Mouse (Mus musculus) embryonic facial prominence, embryonic 15.5 days (tissue): ENCODE results near the gene Psat1. TPM values are rescaled to one million over a fixed set of nuclear protein-coding genes. Genes with fewer than 3 reads are reported as not detected.

Experiments used
- ATAC-seq: fragments of 200-750 bp; cut with Nextera tagmentation; 2 replicates; pipeline ENCODE4 v1.8.0; 2017; ENCODE audit warnings: low read depth, moderate TSS enrichment; ENCODE audit not compliant: insufficient number of reproducible peaks, low FRiP score, low TSS enrichment
- H3K27ac ChIP-seq: fragments of 300-500 bp; sonication (generic); replicated peaks from 2 replicates; pipeline ENCODE4 v1.5.1; 2015; ENCODE audit warnings: mild to moderate bottlenecking, inconsistent platforms
- H3K27me3 ChIP-seq: fragments of 300-500 bp; sonication (generic); 2 replicates; pipeline ENCODE4 v1.6.1; 2015; ENCODE audit warnings: inconsistent platforms
- H3K36me3 ChIP-seq: fragments of 300-500 bp; sonication (generic); 2 replicates; pipeline ENCODE4 v1.6.1; 2015; ENCODE audit warnings: mild to moderate bottlenecking, inconsistent platforms
- H3K4me1 ChIP-seq: fragments of 300-500 bp; sonication (generic); 2 replicates; pipeline ENCODE4 v1.6.1; 2015; ENCODE audit warnings: inconsistent platforms
- H3K4me2 ChIP-seq: fragments of 300-500 bp; sonication (generic); replicated peaks from 2 replicates; pipeline ENCODE4 v1.6.1; 2015; ENCODE audit warnings: mild to moderate bottlenecking, inconsistent platforms
- H3K4me3 ChIP-seq: fragments of 300-500 bp; sonication (generic); replicated peaks from 2 replicates; pipeline ENCODE4 v1.5.1; 2015; ENCODE audit warnings: mild to moderate bottlenecking, inconsistent platforms
- H3K9ac ChIP-seq: fragments of 300-500 bp; sonication (generic); 2 replicates; pipeline ENCODE4 v1.6.1; 2015; ENCODE audit warnings: inconsistent platforms
- H3K9me3 ChIP-seq: fragments of 300-500 bp; sonication (generic); replicated peaks from 2 replicates; pipeline ENCODE4 v1.6.1; 2016; ENCODE audit warnings: inconsistent platforms
- WGBS: fragments of 180-500 bp; shearing (Covaris S2); methylation state at CpG from one replicate; pipeline ENCODE4 v1.1.7; 2015; 5-methylcytosine and 5-hydroxymethylcytosine counted together
- polyA plus RNA-seq: library from polyadenylated mRNA; unstranded; fragments of >200 nt; fragmentation: Nextera tagmentation; extraction: Ambion mirVana; gene quantifications from 2 replicates; pipeline ENCODE4 v1.2.1, GENCODE M21; 2015

Psat1 gene
- polyA plus RNA-seq, 1 experiment from 2014 or later: 116 TPM

- Histone ChIP-seq H3K36me3 (no peaks in the 10 kb centered on the region), H3K27ac (no peak overlapping the region), H3K27me3 (no peaks in the 10 kb centered on the region), H3K4me3 (no peak overlapping the region), H3K4me2 (no peak overlapping the region), H3K9me3 (no peaks in the 10 kb centered on the region), H3K9ac (no peak overlapping the region), H3K4me1 (no peaks in the 10 kb centered on the region)
- 88% methylated on average over 3 of the region's 3 CpGs for WGBS
- no peak for ATAC-seq
Measured at GRCm38 (mm10) chr19:15895681-15896080, 51.5 kb downstream of the Psat1 start.

GRCm38 (mm10) chr19:15892146-15892545, 55.0 kb downstream of the Psat1 start:
- Histone ChIP-seq H3K4me2 (no peak overlapping the region), H3K27ac (no peak overlapping the region), H3K9me3 (no peaks in the 10 kb centered on the region), H3K36me3 (no peaks in the 10 kb centered on the region), H3K27me3 (no peaks in the 10 kb centered on the region), H3K4me3 (no peak overlapping the region), H3K9ac (no peak overlapping the region), H3K4me1 (no peaks in the 10 kb centered on the region)
- no peak for ATAC-seq
- 94% methylated on average over 4 of the region's 4 CpGs for WGBS

- H3K36me3 ChIP-seq: no peaks in the 10 kb centered on the region
- H3K27me3 ChIP-seq: no peaks in the 10 kb centered on the region
- 91% methylated on average over 4 of the region's 4 CpGs for WGBS
- no peak overlapping the region for H3K4me2 ChIP-seq
- no peaks in the 10 kb centered on the region for H3K9me3 ChIP-seq
- no peaks in the 10 kb centered on the region for H3K4me1 ChIP-seq
- H3K9ac ChIP-seq: no peak overlapping the region
- H3K27ac ChIP-seq: no peak overlapping the region
- H3K4me3 ChIP-seq: no peak overlapping the region
- no peak for ATAC-seq
Measured at GRCm38 (mm10) chr19:15888466-15888865, 58.7 kb downstream of the Psat1 start.

GRCm38 (mm10) chr19:15882705-15883426, 64.3 kb downstream of the Psat1 start:
- H3K9ac ChIP-seq: no peak overlapping the region
- ATAC-seq: no peak
- H3K4me2 ChIP-seq: no peak overlapping the region
- H3K4me1 ChIP-seq: no peaks in the 10 kb centered on the region
- WGBS: 76% methylated on average over 11 of the region's 11 CpGs
- no peaks in the 10 kb centered on the region for H3K27me3 ChIP-seq
- no peak overlapping the region for H3K4me3 ChIP-seq
- H3K9me3 ChIP-seq: no peaks in the 10 kb centered on the region
- H3K36me3 ChIP-seq: no peaks in the 10 kb centered on the region
- no peak overlapping the region for H3K27ac ChIP-seq

GRCm38 (mm10) chr19:15880731-15881130, 66.4 kb downstream of the Psat1 start:
- no peaks in the 10 kb centered on the region for H3K4me1 ChIP-seq
- H3K4me2 ChIP-seq: no peak overlapping the region
- 69% methylated on average over 8 of the region's 8 CpGs for WGBS
- H3K36me3 ChIP-seq: no peaks in the 10 kb centered on the region
- H3K27me3 ChIP-seq: no peaks in the 10 kb centered on the region
- H3K4me3 ChIP-seq: no peak overlapping the region
- no peak overlapping the region for H3K9ac ChIP-seq
- no peaks in the 10 kb centered on the region for H3K9me3 ChIP-seq
- no peak for ATAC-seq
- H3K27ac ChIP-seq: no peak overlapping the region

- Histone ChIP-seq H3K36me3 (no peaks in the 10 kb centered on the region), H3K27me3 (no peaks in the 10 kb centered on the region), H3K4me2 (no peak overlapping the region), H3K4me1 (no peaks in the 10 kb centered on the region), H3K9ac (no peak overlapping the region), H3K9me3 (no peaks in the 10 kb centered on the region), H3K27ac (no peak overlapping the region), H3K4me3 (no peak overlapping the region)
- ATAC-seq: no peak
- WGBS: 82% methylated on average over 5 of the region's 5 CpGs
Measured at GRCm38 (mm10) chr19:15879271-15879670, 67.9 kb downstream of the Psat1 start.

GRCm38 (mm10) chr19:15868865-15869698, 78.1 kb downstream of the Psat1 start:
- 17% methylated on average over 7 of the region's 7 CpGs for WGBS
- H3K4me1 ChIP-seq: no peaks in the 10 kb centered on the region
- no peak overlapping the region for H3K4me2 ChIP-seq
- no peak overlapping the region for H3K9ac ChIP-seq
- no peaks in the 10 kb centered on the region for H3K9me3 ChIP-seq
- ATAC-seq: no peak
- no peaks in the 10 kb centered on the region for H3K36me3 ChIP-seq
- H3K27me3 ChIP-seq: no peaks in the 10 kb centered on the region
- H3K4me3 ChIP-seq: no peak overlapping the region
- no peak overlapping the region for H3K27ac ChIP-seq

GRCm38 (mm10) chr19:15866851-15867250, 80.3 kb downstream of the Psat1 start:
- 65% methylated on average over 4 of the region's 4 CpGs for WGBS
- no peak for ATAC-seq
- Histone ChIP-seq H3K27ac (no peak overlapping the region), H3K9me3 (no peaks in the 10 kb centered on the region), H3K36me3 (no peaks in the 10 kb centered on the region), H3K27me3 (no peaks in the 10 kb centered on the region), H3K4me3 (no peak overlapping the region), H3K4me2 (no peak overlapping the region), H3K4me1 (no peaks in the 10 kb centered on the region), H3K9ac (no peak overlapping the region)

GRCm38 (mm10) chr19:15866126-15866525, 81.0 kb downstream of the Psat1 start:
- no peak overlapping the region for H3K4me2 ChIP-seq

GRCm38 (mm10) chr19:15865431-15865830, 81.7 kb downstream of the Psat1 start:
- ATAC-seq: no peak
- no peak overlapping the region for H3K4me3 ChIP-seq
- H3K4me1 ChIP-seq: no peaks in the 10 kb centered on the region
- H3K9ac ChIP-seq: no peak overlapping the region
- no peaks in the 10 kb centered on the region for H3K27me3 ChIP-seq
- no peak overlapping the region for H3K4me2 ChIP-seq
- no peaks in the 10 kb centered on the region for H3K9me3 ChIP-seq
- H3K27ac ChIP-seq: no peak overlapping the region
- H3K36me3 ChIP-seq: no peaks in the 10 kb centered on the region

More at GRCm38 (mm10) chr19:15866126-15866525, 81.0 kb downstream of the Psat1 start:
- no peaks in the 10 kb centered on the region for H3K27me3 ChIP-seq
- no peak overlapping the region for H3K9ac ChIP-seq
- no peak overlapping the region for H3K4me3 ChIP-seq
- H3K9me3 ChIP-seq: no peaks in the 10 kb centered on the region
- WGBS: 46% methylated on average over 1 of the region's 1 CpGs
- no peak for ATAC-seq
- no peak overlapping the region for H3K27ac ChIP-seq
- no peaks in the 10 kb centered on the region for H3K36me3 ChIP-seq
- no peaks in the 10 kb centered on the region for H3K4me1 ChIP-seq

- no peak overlapping the region for H3K27ac ChIP-seq
- ATAC-seq: no peak
- H3K9ac ChIP-seq: no peak overlapping the region
- no peak overlapping the region for H3K4me3 ChIP-seq
- H3K4me1 ChIP-seq: no peaks in the 10 kb centered on the region
- 75% methylated on average over 2 of the region's 2 CpGs for WGBS
- H3K36me3 ChIP-seq: no peaks in the 10 kb centered on the region
- no peaks in the 10 kb centered on the region for H3K27me3 ChIP-seq
- H3K9me3 ChIP-seq: no peaks in the 10 kb centered on the region
- H3K4me2 ChIP-seq: no peak overlapping the region
Measured at GRCm38 (mm10) chr19:15864129-15864528, 83.0 kb downstream of the Psat1 start.
